Mouse (Mus musculus) spleen, adult 2 months (tissue): ENCODE measurements around the gene Fndc8.

Experiments
- CTCF ChIP-seq: fragments of 200-500 bp; IDR thresholded peaks from 2 replicates; pipeline ENCODE4 v1.5.1; 2011; ENCODE audit warnings: mild to moderate bottlenecking, inconsistent platforms; ENCODE audit not compliant: insufficient read depth, insufficient read length, insufficient replicate concordance; ENCODE audit errors: extremely low read depth
- POLR2A ChIP-seq: fragments of 200-500 bp; IDR thresholded peaks from 2 replicates; pipeline ENCODE4 v1.6.1; 2011; ENCODE audit warnings: low read depth, low read length, inconsistent platforms

- peak; percentile 92 for TF ChIP-seq CTCF
- TF ChIP-seq POLR2A: no peak
These were observed 20.9 kb upstream of the Fndc8 start, which contains the start of gene Rffl for GRCm38 (mm10) chr11:82871031-82871446.
